Mouse (Mus musculus) olfactory bulb, adult 2 months (tissue): ENCODE data around the gene Flii. TPM values are rescaled to one million over a fixed set of nuclear protein-coding genes. Genes with fewer than 3 reads are reported as not detected.

Experiments
- H3K27ac ChIP-seq: fragments of 200-500 bp; 2 replicates; pipeline ENCODE4 v1.5.1; 2012; ENCODE audit warnings: low read depth, low read length; ENCODE audit not compliant: insufficient read depth
- H3K4me1 ChIP-seq: fragments of 200-500 bp; 2 replicates; pipeline ENCODE4 v1.6.1; 2012; ENCODE audit warnings: low read length; ENCODE audit not compliant: control insufficient read depth, insufficient read depth
- H3K4me3 ChIP-seq: fragments of 200-500 bp; 2 replicates; pipeline ENCODE4 v1.5.1; 2012; ENCODE audit warnings: mild to moderate bottlenecking, low read depth, low read length, moderate library complexity; ENCODE audit not compliant: insufficient read depth
- CTCF ChIP-seq: fragments of 200-500 bp; IDR thresholded peaks from 2 replicates; pipeline ENCODE4 v1.5.1; 2012; ENCODE audit warnings: low read depth, mild to moderate bottlenecking, low read length, moderate library complexity; ENCODE audit not compliant: insufficient read depth
- POLR2A ChIP-seq: fragments of 200-500 bp; IDR thresholded peaks from 2 replicates; pipeline ENCODE4 v1.6.1; 2012; ENCODE audit warnings: mild to moderate bottlenecking, low read depth, low read length, moderate library complexity; ENCODE audit not compliant: insufficient read depth
- WGBS: fragments of 180-500 bp; shearing (Covaris S2); methylation state at CpG from one replicate; pipeline ENCODE4 v1.1.7; 2018; 5-methylcytosine and 5-hydroxymethylcytosine counted together
- polyA plus RNA-seq: library from polyadenylated mRNA; stranded (reverse); fragments of >200 nt; gene quantifications from 2 replicates; pipeline ENCODE4 v1.2.4, GENCODE M21; 2012; ENCODE audit warnings: low replicate concordance; ENCODE audit not compliant: missing spikeins, insufficient read depth, insufficient read length

Flii gene
- polyA plus RNA-seq = not detected in 2 replicates

- Histone ChIP-seq H3K4me1 (peaks cover 20% of the 10 kb centered on the region), H3K27ac (peak within 1 kb of the TSS; percentile 62), H3K4me3 (peak within 1 kb of the TSS; percentile 89)
- under 1% methylated on average over 63 of the region's 71 CpGs for WGBS
- peak; percentile 46 for TF ChIP-seq CTCF
- TF ChIP-seq POLR2A = peak; percentile 82; the same call in 1 of the 2 replicates
Measured at GRCm38 (mm10) chr11:60726601-60727391, at the start of gene Flii. Flii (minus strand) TSS chr11:60727263.

- Histone ChIP-seq H3K4me3 (peak overlapping the region; percentile 76), H3K4me1 (peaks cover 26% of the 10 kb centered on the region), H3K27ac (no peak overlapping the region)
- TF ChIP-seq POLR2A (no peak), CTCF (no peak)
- 4% methylated on average over 17 of the region's 17 CpGs for WGBS
Measured at GRCm38 (mm10) chr11:60776107-60776828, 49.2 kb upstream of the Flii start.

GRCm38 (mm10) chr11:60775578-60775977 is 48.5 kb upstream of the Flii start:
- Histone ChIP-seq H3K4me3 (no peak overlapping the region), H3K4me1 (peaks cover 24% of the 10 kb centered on the region), H3K27ac (no peak overlapping the region)
- no peak for TF ChIP-seq CTCF
- no peak for TF ChIP-seq POLR2A
- 55% methylated on average over 6 of the region's 6 CpGs for WGBS

- WGBS = 81% methylated on average over 1 of the region's 1 CpGs
- H3K27ac ChIP-seq = no peak overlapping the region
Measured at GRCm38 (mm10) chr11:60774841-60775240, 47.8 kb upstream of the Flii start.

GRCm38 (mm10) chr11:60774158-60774689 is 47.2 kb upstream of the Flii start:
- Histone ChIP-seq H3K4me3 (no peak overlapping the region), H3K27ac (no peak overlapping the region), H3K4me1 (peaks cover 15% of the 10 kb centered on the region)
- no peak for TF ChIP-seq CTCF
- TF ChIP-seq POLR2A = no peak
- WGBS = 83% methylated on average over 3 of the region's 3 CpGs

More at GRCm38 (mm10) chr11:60774841-60775240, 47.8 kb upstream of the Flii start:
- no peak overlapping the region for H3K4me3 ChIP-seq
- peaks cover 21% of the 10 kb centered on the region for H3K4me1 ChIP-seq
- no peak for TF ChIP-seq CTCF
- TF ChIP-seq POLR2A = no peak

GRCm38 (mm10) chr11:60772161-60772560 is 45.1 kb upstream of the Flii start:
- Histone ChIP-seq H3K4me3 (no peak overlapping the region), H3K27ac (no peak overlapping the region), H3K4me1 (0 out of 2 replicates have a peak, but pooled peaks cover 2% of the 10 kb centered on the region)
- WGBS = 83% methylated on average over 4 of the region's 4 CpGs
- no peak for TF ChIP-seq CTCF
- TF ChIP-seq POLR2A = no peak

- Histone ChIP-seq H3K27ac (no peak overlapping the region), H3K4me1 (0 out of 2 replicates have a peak, but pooled peaks cover 2% of the 10 kb centered on the region), H3K4me3 (no peak overlapping the region)
- 83% methylated on average over 3 of the region's 3 CpGs for WGBS
- TF ChIP-seq POLR2A (no peak), CTCF (no peak)
Measured at GRCm38 (mm10) chr11:60770776-60771175, 43.7 kb upstream of the Flii start.

- Histone ChIP-seq H3K27ac (no peak overlapping the region), H3K4me3 (no peak overlapping the region)
- WGBS = 86% methylated on average over 2 of the region's 2 CpGs
Measured at GRCm38 (mm10) chr11:60769322-60769721, 42.3 kb upstream of the Flii start.

More at GRCm38 (mm10) chr11:60769322-60769721, 42.3 kb upstream of the Flii start:
- H3K4me1 ChIP-seq = no peaks in the 10 kb centered on the region
- TF ChIP-seq POLR2A = no peak
- no peak for TF ChIP-seq CTCF
